Mouse (Mus musculus) forebrain, embryonic 13.5 days (tissue): Measurements from ENCODE around the gene Fcho2. TPM values are rescaled to one million over a fixed set of nuclear protein-coding genes. Genes with fewer than 3 reads are reported as not detected.
A peak's percentile ranks its signal among the peaks of the same experiment; 100 is the strongest.

Source experiments
- ATAC-seq: fragments of 200-750 bp; cut with Nextera tagmentation; 2 replicates; pipeline ENCODE4 v1.8.0; 2017
- H3K27ac ChIP-seq: fragments of 300-500 bp; sonication (generic); 2 replicates; pipeline ENCODE4 v1.5.1; 2015; ENCODE audit warnings: inconsistent platforms, mild to moderate bottlenecking, moderate library complexity
- H3K27me3 ChIP-seq: fragments of 300-500 bp; sonication (generic); 2 replicates; pipeline ENCODE4 v1.6.1; 2015; ENCODE audit warnings: mild to moderate bottlenecking, inconsistent platforms
- H3K36me3 ChIP-seq: fragments of 300-500 bp; sonication (generic); 2 replicates; pipeline ENCODE4 v1.6.1; 2015; ENCODE audit warnings: mild to moderate bottlenecking, inconsistent platforms; ENCODE audit not compliant: poor library complexity, severe bottlenecking
- H3K4me1 ChIP-seq: fragments of 300-500 bp; sonication (generic); 2 replicates; pipeline ENCODE4 v1.6.1; 2015; ENCODE audit warnings: inconsistent platforms
- H3K4me2 ChIP-seq: fragments of 300-500 bp; sonication (generic); 2 replicates; pipeline ENCODE4 v1.6.1; 2015; ENCODE audit warnings: inconsistent platforms, mild to moderate bottlenecking, moderate library complexity
- H3K4me3 ChIP-seq: fragments of 300-500 bp; sonication (generic); 2 replicates; pipeline ENCODE4 v1.5.1; 2015; ENCODE audit warnings: mild to moderate bottlenecking, inconsistent platforms
- H3K9ac ChIP-seq: fragments of 300-500 bp; sonication (generic); 2 replicates; pipeline ENCODE4 v1.6.1; 2015; ENCODE audit warnings: mild to moderate bottlenecking, inconsistent platforms
- H3K9me3 ChIP-seq: fragments of 300-500 bp; sonication (generic); replicated peaks from 2 replicates; pipeline ENCODE4 v1.6.1; 2016; ENCODE audit warnings: inconsistent platforms
- WGBS: fragments of 180-500 bp; shearing (Covaris S2); methylation state at CpG from one replicate; pipeline ENCODE4 v1.1.7; 2015; 5-methylcytosine and 5-hydroxymethylcytosine counted together
- polyA plus RNA-seq: library from polyadenylated mRNA; unstranded; fragments of >200 nt; fragmentation: Nextera tagmentation; extraction: Ambion mirVana; gene quantifications from 2 replicates; pipeline ENCODE4 v1.2.1, GENCODE M21; 2015

Fcho2 gene
- polyA plus RNA-seq, 1 experiment from 2014 or later: 33.4 TPM

DNA sequence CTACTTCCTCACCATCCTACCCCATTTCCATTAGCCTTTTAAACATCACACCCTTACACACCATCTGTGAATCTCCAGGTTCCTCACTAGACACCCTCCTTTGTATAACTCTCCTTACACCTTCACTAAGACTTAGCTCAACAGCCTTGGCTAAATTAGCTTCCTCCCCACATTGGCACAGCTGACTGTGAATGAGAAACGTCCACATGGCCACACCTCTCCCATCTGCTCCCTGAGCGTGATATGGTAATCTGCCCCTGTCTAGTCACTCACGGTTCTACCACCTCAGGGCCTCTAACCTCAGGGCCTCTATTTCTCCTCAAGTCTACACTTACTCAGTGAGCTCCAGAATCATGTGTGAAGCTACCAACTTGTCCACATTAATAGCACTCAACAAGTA, 82.0 kb downstream of the Fcho2 start:
- Histone ChIP-seq H3K9me3 (no peaks in the 10 kb centered on the region), H3K4me1 (no peaks in the 10 kb centered on the region), H3K4me3 (no peak overlapping the region), H3K27me3 (no peaks in the 10 kb centered on the region), H3K9ac (no peak overlapping the region), H3K27ac (no peak overlapping the region), H3K4me2 (no peak overlapping the region), H3K36me3 (peaks cover 45% of the 10 kb centered on the region)
- ATAC-seq: peak; percentile 33; the same call in 1 of the 2 replicates
- WGBS: 60% methylated on average over 3 of the region's 3 CpGs

DNA sequence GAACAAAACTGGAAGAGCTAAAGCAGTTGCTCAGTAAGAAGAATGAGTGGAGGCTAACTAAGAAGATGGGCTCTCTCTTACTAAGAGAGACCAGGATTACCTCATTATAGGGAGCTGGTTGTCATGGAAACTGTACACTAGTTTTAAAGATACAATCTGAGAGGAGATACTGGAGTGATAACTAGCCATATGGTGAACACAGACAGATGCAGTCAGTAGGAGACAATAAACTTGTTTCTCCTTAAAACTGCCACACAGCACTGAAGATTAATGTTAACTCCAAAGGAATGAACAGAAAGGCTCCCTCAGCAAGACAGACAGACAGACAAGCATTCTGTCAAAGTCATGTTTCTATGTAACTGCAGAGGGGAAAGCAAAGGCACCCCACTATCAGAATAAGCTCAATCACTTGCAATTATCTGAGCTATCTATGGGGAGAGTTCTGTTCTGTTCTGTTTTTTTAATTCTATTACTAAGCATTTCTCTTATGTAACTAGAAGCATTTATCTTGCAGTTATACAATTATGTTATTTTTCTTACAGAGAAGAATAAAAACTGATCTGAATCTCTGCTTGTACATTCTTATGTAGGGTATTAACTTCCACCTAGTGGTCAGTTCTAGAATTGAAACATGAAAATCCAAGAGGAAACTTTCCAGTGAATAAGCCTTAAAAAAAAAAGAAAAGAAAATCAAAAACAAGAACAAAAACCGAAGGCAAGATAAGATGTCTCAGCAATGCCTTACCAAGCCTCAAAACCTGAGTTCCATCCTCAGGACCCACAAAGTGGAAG, 85.8 kb downstream of the Fcho2 start:
- no peak overlapping the region for H3K4me3 ChIP-seq
- WGBS: 67% methylated on average over 1 of the region's 1 CpGs
- no peaks in the 10 kb centered on the region for H3K27me3 ChIP-seq
- H3K9ac ChIP-seq: no peak overlapping the region
- no peak overlapping the region for H3K4me2 ChIP-seq
- no peaks in the 10 kb centered on the region for H3K4me1 ChIP-seq
- no peak for ATAC-seq
- no peaks in the 10 kb centered on the region for H3K9me3 ChIP-seq
- peaks cover 57% of the 10 kb centered on the region for H3K36me3 ChIP-seq
- no peak overlapping the region for H3K27ac ChIP-seq

DNA sequence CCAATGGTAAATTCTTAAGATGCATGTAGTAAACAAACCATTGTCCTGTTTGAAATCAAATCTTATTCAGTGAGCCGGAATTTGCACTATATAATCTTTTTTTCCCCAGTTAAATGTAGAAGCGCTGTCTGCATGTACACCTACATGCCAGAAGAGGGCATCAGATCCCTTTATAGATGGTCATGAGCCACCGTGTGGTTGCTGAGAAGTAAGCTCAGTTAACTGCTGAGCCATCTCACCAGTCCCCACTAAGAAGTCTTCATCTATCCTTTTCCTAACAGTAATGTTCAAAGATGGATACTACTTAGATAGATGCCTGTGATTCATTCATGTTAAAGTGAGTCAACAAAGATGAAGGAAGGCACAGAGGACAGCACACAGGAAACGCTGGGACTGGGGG, 88.8 kb downstream of the Fcho2 start:
- peaks cover 45% of the 10 kb centered on the region for H3K36me3 ChIP-seq
- H3K27me3 ChIP-seq: no peaks in the 10 kb centered on the region
- H3K4me2 ChIP-seq: no peak overlapping the region
- ATAC-seq: no peak; the same call in 1 of the 2 replicates
- H3K4me3 ChIP-seq: no peak overlapping the region
- no peaks in the 10 kb centered on the region for H3K4me1 ChIP-seq
- 61% methylated on average over 4 of the region's 4 CpGs for WGBS
- no peak overlapping the region for H3K27ac ChIP-seq
- H3K9me3 ChIP-seq: no peaks in the 10 kb centered on the region
- no peak overlapping the region for H3K9ac ChIP-seq

DNA sequence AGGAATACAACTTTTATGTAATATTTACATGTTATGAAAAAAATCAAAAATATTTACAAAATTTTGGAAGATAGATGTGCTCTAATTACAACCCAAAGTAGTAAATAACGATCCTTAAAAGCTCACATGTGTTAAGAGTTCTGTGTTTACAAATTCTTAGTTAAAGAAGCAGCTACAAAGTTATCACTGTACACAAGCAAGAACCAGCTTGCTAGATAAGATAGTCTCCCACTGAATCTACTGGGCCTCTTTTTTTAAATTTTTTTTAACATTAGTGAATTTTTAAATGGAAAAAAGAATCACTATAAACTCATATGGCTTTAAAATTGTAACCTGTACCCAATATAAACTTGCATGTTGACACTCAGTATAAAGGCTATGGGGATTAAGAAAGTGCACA, 91.8 kb downstream of the Fcho2 start:
- Histone ChIP-seq H3K4me1 (no peaks in the 10 kb centered on the region), H3K27ac (no peak overlapping the region), H3K9ac (no peak overlapping the region), H3K9me3 (no peaks in the 10 kb centered on the region), H3K27me3 (no peaks in the 10 kb centered on the region), H3K4me2 (no peak overlapping the region), H3K4me3 (no peak overlapping the region), H3K36me3 (peaks cover 42% of the 10 kb centered on the region)
- 89% methylated on average over 1 of the region's 1 CpGs for WGBS
- ATAC-seq: no peak

DNA sequence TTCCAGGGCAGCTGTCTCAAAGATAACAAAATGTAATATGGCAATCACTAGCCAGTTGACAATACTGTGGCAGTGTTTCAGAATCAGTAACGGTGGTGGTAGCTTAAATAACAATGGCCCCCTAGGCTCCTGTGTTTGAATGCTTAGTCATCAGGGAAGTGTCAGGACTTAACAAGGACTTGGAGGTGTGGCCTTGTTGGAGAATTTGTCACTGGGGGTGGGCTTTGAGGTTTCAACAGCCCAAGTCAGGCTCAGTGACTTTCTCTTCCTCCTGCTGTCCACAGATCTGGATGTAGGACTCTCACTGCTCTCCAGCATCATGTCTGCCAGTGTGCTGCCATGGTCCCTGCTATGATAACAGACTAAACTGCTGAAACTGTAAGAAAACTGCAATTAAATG, 93.0 kb downstream of the Fcho2 start:
- no peaks in the 10 kb centered on the region for H3K27me3 ChIP-seq
- H3K9me3 ChIP-seq: no peaks in the 10 kb centered on the region
- no peak overlapping the region for H3K4me3 ChIP-seq
- 21% methylated on average over 1 of the region's 1 CpGs for WGBS
- no peak for ATAC-seq
- no peak overlapping the region for H3K27ac ChIP-seq
- no peak overlapping the region for H3K9ac ChIP-seq
- no peak overlapping the region for H3K4me2 ChIP-seq
- H3K4me1 ChIP-seq: no peaks in the 10 kb centered on the region
- peaks cover 31% of the 10 kb centered on the region for H3K36me3 ChIP-seq

DNA sequence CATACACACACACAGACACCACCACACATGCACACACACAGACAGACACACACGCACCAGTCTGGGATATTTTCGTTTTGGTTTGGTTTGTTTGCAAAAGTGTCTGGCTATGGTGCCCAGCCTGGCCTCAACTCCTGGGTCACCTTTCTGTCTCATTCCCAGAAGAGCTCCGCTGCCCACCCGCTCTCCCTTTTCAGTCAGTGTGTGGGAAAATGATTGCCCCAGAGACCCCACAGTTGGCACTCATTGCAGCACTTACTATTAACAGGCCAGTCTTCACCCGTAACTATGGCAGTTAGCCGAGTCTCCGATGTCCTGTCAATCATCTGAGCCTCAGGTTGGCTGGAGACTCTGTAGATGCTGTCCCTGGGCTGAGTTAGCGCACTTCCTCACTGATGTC, 99.1 kb downstream of the Fcho2 start:
- Histone ChIP-seq H3K36me3 (peaks cover 3% of the 10 kb centered on the region; the same call in 1 of the 2 replicates), H3K4me1 (no peaks in the 10 kb centered on the region), H3K27ac (no peak overlapping the region), H3K4me2 (no peak overlapping the region), H3K9me3 (no peaks in the 10 kb centered on the region), H3K4me3 (no peak overlapping the region), H3K9ac (no peak overlapping the region), H3K27me3 (no peaks in the 10 kb centered on the region)
- ATAC-seq: no peak
- WGBS: 89% methylated on average over 8 of the region's 8 CpGs

DNA sequence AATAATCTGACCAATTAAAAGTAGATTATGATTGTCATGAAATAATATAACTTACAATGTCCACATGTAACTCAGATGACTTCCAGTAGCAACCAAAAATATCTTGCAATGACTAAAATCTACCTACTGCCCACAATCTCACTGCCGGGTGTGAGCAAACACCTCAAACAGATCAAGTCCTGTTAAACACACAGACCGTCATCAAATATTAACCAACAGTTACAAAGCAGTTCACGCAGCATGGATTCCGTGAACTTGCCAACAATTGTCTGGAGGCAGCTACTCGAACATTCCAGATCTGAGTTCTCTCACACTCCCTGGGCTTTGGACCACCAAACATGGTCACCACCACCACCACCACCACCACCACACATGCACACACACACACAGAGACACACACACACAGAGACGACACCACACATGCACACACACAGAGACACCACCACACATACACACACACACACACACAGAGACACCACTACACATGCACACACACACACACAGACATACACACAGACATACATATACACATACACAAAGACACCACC, 99.7 kb downstream of the Fcho2 start:
- ATAC-seq: no peak
- H3K27me3 ChIP-seq: no peaks in the 10 kb centered on the region
- H3K4me2 ChIP-seq: no peak overlapping the region
- H3K4me3 ChIP-seq: no peak overlapping the region
- no peak overlapping the region for H3K27ac ChIP-seq
- H3K36me3 ChIP-seq: no peaks in the 10 kb centered on the region
- no peaks in the 10 kb centered on the region for H3K9me3 ChIP-seq
- no peak overlapping the region for H3K9ac ChIP-seq
- H3K4me1 ChIP-seq: no peaks in the 10 kb centered on the region
- 85% methylated on average over 6 of the region's 6 CpGs for WGBS

DNA sequence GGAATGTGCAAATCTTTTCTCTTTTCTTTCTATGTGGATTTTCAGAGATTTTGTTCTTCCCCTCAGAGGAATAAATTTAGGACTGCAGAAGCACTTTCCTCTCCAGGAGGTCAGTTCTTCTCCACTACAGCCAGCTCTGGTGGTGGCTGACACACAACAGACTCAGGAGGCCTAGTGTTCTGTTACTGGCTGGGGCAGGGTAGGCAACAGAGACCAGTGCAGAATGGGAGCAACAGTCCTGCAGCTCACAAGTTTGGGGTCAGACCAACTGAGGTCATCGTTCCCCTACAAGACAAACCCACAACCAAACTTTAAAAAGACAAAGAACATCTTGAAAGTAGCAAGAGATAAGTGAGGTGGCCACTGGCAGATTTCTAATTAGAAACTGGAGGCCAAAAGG, 104.6 kb downstream of the Fcho2 start:
- H3K4me3 ChIP-seq: no peak overlapping the region
- no peak overlapping the region for H3K27ac ChIP-seq
- H3K9ac ChIP-seq: no peak overlapping the region
- 92% methylated on average over 1 of the region's 1 CpGs for WGBS
- H3K4me2 ChIP-seq: no peak overlapping the region
- no peaks in the 10 kb centered on the region for H3K36me3 ChIP-seq
- H3K4me1 ChIP-seq: no peaks in the 10 kb centered on the region
- no peaks in the 10 kb centered on the region for H3K27me3 ChIP-seq
- no peak for ATAC-seq
- no peaks in the 10 kb centered on the region for H3K9me3 ChIP-seq

DNA sequence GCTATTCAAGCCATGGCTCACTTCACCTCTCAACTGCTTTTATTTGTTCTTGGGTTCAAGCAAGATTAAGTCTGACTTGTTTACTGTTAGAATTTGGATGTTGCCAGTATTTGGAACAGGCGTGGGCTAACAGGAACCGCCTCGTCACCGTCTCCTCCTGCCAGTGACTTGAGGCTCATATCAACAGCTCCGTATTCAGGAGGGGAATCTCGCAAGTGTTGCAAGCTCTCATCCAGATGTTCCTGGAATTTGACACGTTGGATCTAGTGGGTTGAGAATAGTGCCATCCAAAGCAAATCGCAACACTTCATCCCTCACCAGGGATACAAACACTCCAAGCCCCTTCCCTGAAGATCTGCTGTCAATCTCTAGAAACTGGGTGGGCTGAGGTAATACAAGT, 105.0 kb downstream of the Fcho2 start:
- Histone ChIP-seq H3K27me3 (no peaks in the 10 kb centered on the region), H3K27ac (no peak overlapping the region), H3K9ac (no peak overlapping the region), H3K36me3 (no peaks in the 10 kb centered on the region), H3K9me3 (no peaks in the 10 kb centered on the region), H3K4me1 (no peaks in the 10 kb centered on the region), H3K4me3 (no peak overlapping the region), H3K4me2 (no peak overlapping the region)
- 91% methylated on average over 8 of the region's 8 CpGs for WGBS
- ATAC-seq: no peak

DNA sequence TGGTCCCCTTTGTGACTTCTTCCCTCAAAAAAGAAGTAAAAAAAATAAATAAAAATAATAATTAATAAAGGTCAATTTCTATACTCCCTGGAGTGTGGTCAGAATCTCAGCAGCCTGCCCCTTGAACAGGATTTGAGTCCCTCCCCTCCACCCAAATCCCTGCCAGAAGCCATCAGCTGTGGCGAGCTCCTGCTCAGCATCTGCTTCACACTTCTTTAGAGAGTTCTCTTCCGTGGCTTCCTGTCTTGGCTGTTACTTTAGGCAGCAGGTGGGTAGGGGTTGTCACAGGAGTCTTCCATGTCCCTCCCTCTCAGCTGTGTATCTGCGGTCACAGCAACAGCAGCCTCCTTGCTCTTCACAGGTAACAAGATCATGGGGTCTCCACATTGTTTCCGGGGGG, 109.7 kb downstream of the Fcho2 start:
- H3K4me3 ChIP-seq: no peak overlapping the region
- no peak overlapping the region for H3K27ac ChIP-seq
- H3K27me3 ChIP-seq: no peaks in the 10 kb centered on the region
- no peak for ATAC-seq
- no peaks in the 10 kb centered on the region for H3K36me3 ChIP-seq
- H3K4me1 ChIP-seq: no peaks in the 10 kb centered on the region
- H3K9ac ChIP-seq: no peak overlapping the region
- H3K4me2 ChIP-seq: no peak overlapping the region
- WGBS: 84% methylated on average over 4 of the region's 4 CpGs
- no peaks in the 10 kb centered on the region for H3K9me3 ChIP-seq

DNA sequence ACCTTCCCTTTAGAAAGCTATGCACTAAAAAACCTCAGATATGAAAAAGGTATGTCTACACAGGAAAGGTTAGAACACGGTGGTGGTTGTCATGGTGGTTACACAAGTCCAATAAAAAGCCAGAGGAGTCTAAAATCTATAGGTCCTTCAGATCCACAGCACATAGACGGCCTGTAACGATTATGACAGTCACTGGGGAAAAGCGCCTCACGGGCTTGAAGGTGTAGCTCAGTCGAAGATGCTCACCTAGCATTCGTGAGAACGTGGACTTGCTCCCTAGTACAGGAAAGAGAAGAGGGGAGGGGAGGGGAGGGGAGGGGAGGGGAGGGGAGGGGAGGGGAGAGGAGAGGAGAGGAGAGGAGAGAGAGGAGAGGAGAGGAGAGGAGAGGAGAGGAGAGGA, 111.5 kb downstream of the Fcho2 start:
- WGBS: 88% methylated on average over 8 of the region's 8 CpGs
- Histone ChIP-seq H3K27me3 (no peaks in the 10 kb centered on the region), H3K4me3 (no peak overlapping the region), H3K36me3 (no peaks in the 10 kb centered on the region), H3K9me3 (no peaks in the 10 kb centered on the region), H3K4me1 (no peaks in the 10 kb centered on the region), H3K9ac (no peak overlapping the region), H3K4me2 (no peak overlapping the region), H3K27ac (no peak overlapping the region)
- no peak for ATAC-seq

DNA sequence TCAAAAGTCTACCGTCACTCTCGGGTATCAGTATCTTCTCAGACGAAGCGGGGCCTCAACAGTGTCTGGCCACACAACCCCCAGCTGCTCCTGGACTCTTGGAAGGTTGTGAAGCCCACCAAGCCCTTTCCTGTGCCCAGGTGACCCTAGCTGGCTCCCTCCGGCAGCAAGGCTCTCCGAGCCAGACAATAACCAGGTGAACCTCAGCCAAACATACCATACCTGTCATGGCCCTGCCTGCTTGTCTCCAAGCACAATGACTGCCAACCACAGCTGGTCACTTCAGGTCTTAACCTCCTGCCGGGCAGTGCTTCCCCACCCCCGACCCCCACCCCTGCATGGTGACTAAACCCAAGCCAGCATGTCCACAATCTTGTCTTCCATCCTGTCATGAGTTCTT, 112.9 kb downstream of the Fcho2 start:
- Histone ChIP-seq H3K36me3 (no peaks in the 10 kb centered on the region), H3K9me3 (no peaks in the 10 kb centered on the region), H3K27ac (no peak overlapping the region), H3K4me2 (no peak overlapping the region), H3K4me1 (no peaks in the 10 kb centered on the region), H3K4me3 (no peak overlapping the region), H3K27me3 (no peaks in the 10 kb centered on the region), H3K9ac (no peak overlapping the region)
- 88% methylated on average over 8 of the region's 8 CpGs for WGBS
- ATAC-seq: no peak

DNA sequence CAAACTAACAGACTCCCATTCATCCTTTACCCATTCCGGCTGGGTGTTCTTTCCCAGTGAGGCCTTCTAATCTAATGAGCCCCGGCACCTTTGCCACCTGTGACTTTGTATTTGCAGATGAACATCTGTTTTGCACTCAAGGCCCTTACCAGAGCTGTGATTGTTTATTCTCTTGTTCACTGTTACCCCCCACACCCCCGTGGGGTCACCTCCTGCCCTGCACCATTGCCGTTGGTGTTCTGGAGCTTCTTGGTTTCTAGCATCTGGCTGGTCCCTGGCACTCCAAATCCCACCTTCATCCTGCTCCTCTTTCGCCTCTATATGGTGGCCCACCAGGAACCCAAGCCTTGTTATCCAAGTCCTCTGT, 114.0 kb downstream of the Fcho2 start:
- Histone ChIP-seq H3K9ac (no peak overlapping the region), H3K4me1 (no peaks in the 10 kb centered on the region), H3K4me2 (no peak overlapping the region), H3K27me3 (peaks cover 3% of the 10 kb centered on the region; the same call in 1 of the 2 replicates), H3K4me3 (no peak overlapping the region), H3K9me3 (no peaks in the 10 kb centered on the region), H3K27ac (no peak overlapping the region), H3K36me3 (no peaks in the 10 kb centered on the region)
- ATAC-seq: no peak
- 78% methylated on average over 5 of the region's 5 CpGs for WGBS
